In genomic region chr13:63112043-63112597, GRCm38 (mm10) we compare ENCODE assay signal across 8 mouse cellular contexts.
DNase-seq lines count a peak whose midpoint lies in the region; ATAC-seq and TF ChIP-seq lines count a peak whose summit lies in the region.

No protein-coding gene starts in this region.

- no peak overlapping the region for H3K9ac ChIP-seq in hindbrain, embryonic 12.5 days

- ATAC-seq in hindbrain, embryonic 12.5 days (ENCODE audit: low FRiP score): no peak

- TF ChIP-seq CTCF in layer of hippocampus, adult 2 months (conservative IDR thresholded peaks at IDR 0.05): no peak

- no peak overlapping the region for H3K4me3 ChIP-seq in layer of hippocampus, adult 2 months
- no peak overlapping the region for H3K4me3 ChIP-seq in embryonic facial prominence, embryonic 10.5 days
- no peak overlapping the region for H3K4me3 ChIP-seq in hindbrain, embryonic 12.5 days

- H3K9me3 ChIP-seq in embryonic facial prominence, embryonic 10.5 days: 0 out of 2 replicates have a peak, but pooled peaks cover 4% of the 10 kb centered on the region
- H3K9me3 ChIP-seq in hindbrain, embryonic 12.5 days (replicated peaks): 0 out of 2 replicates have a peak, but pooled peaks cover 2% of the 10 kb centered on the region

- H3K4me2 ChIP-seq in hindbrain, embryonic 12.5 days (replicated peaks): no peak overlapping the region

- H3K4me1 ChIP-seq in embryonic facial prominence, embryonic 10.5 days: peaks cover 40% of the 10 kb centered on the region
- H3K4me1 ChIP-seq in hindbrain, embryonic 12.5 days: peaks cover 17% of the 10 kb centered on the region

- 71% methylated on average over 4 of the region's 4 CpGs for WGBS in embryonic facial prominence, embryonic 10.5 days
- 79% methylated on average over 4 of the region's 4 CpGs for WGBS in hindbrain, embryonic 12.5 days

- H3K36me3 ChIP-seq in embryonic facial prominence, embryonic 10.5 days (replicated peaks): no peaks in the 10 kb centered on the region
- no peaks in the 10 kb centered on the region for H3K36me3 ChIP-seq in hindbrain, embryonic 12.5 days

- no peak for DNase-seq in layer of hippocampus, adult 2 months (ENCODE audit: low spot score in 2 of 2)
- no peak for DNase-seq in layer of hippocampus, postnatal 25 days (ENCODE audit: extremely low spot score in 1 of 2, low spot score in 1 of 2)
- DNase-seq in embryonic facial prominence, embryonic 10.5 days (ENCODE audit: low spot score): no peak
- peak; percentile 34 for DNase-seq in lung, postnatal 36 days
- DNase-seq in gastrocnemius, postnatal 10 days: no peak
- no peak for DNase-seq in layer of hippocampus, postnatal 10 days (ENCODE audit: low spot score in 2 of 2)
- no peak for DNase-seq in right cerebral cortex, adult 18-20 months

- peak overlapping the region; percentile 74 for H3K27ac ChIP-seq in layer of hippocampus, adult 2 months
- H3K27ac ChIP-seq in embryonic facial prominence, embryonic 10.5 days (replicated peaks): peak overlapping the region; percentile 86
- peak overlapping the region; percentile 19; the same call in 1 of the 2 replicates for H3K27ac ChIP-seq in hindbrain, embryonic 12.5 days

- H3K27me3 ChIP-seq in embryonic facial prominence, embryonic 10.5 days (replicated peaks; ENCODE audit: low read depth, poor library complexity, severe bottlenecking): no peaks in the 10 kb centered on the region; the same call in 1 of the 2 replicates
- no peaks in the 10 kb centered on the region for H3K27me3 ChIP-seq in hindbrain, embryonic 12.5 days

Comparison
In these comparisons a context has a peak if more than half of its experiments do, and no peak if none do; other contexts are left out.
1. H3K27ac ChIP-seq: peak in every context shown above with its lines; median percentile 86 in embryonic facial prominence, embryonic 10.5 days; 74 in layer of hippocampus, adult 2 months; 19 in hindbrain, embryonic 12.5 days.